Mouse (Mus musculus) cerebellum, adult 11-12 months (tissue): ENCODE data around the gene Tmem190.

Source experiments
- DNase-seq: peaks from one replicate; pipeline ENCODE4 v3.0.0; 2022

The Tmem190 gene

GRCm38 (mm10) chr7:4782759-4783158, at the start of gene Tmem190, which contains the start of gene Il11:
Gene Tmem190 (plus strand): TSS chr7:4782937.
Gene Il11 (minus strand): TSS chr7:4782859.
- no peak for DNase-seq

GRCm38 (mm10) chr7:4732968-4733392, 49.8 kb upstream of the Tmem190 start:
- no peak for DNase-seq

- DNase-seq = no peak
These were observed 43.6 kb upstream of the Tmem190 start for GRCm38 (mm10) chr7:4739041-4739543.

DNA sequence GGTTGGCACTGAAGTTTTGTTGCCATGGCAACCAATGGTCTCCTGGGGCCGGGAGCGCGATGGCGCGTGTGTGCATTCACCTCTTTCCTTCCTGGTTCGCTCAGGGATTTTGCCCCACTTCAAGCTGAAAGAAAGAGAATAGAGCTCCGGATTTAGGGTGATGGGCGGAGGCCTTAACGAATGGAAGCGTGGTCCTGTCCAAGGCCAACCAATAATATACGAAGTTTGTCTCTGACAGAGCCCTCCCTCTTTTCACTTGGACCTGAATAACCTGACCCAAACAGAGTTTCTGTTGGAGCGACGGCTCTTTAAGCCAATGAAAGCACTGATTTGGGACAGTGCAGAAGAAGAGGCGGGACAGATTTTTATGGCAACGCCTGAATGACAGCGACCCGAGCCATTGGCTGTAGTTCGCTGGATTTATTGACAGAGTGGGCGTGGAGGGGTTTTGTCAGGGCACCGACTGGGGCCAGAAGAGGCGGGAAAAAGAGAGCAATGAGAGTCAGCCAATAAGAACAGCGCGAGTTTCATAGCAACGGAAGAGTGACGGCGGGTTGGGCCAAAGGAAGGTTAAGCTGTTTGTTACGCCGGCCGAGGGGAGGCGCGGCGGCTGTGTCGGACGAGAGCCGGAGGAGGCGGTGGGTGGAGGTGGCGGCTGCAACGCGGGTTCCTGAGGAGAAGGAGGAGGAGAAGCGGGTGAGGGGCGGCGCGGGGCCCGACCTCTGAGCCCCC, 43.0 kb upstream of the Tmem190 start, which contains the start of gene Kmt5c:
TSS of gene Kmt5c (plus strand) at position 572 of the 732 bp plus-strand sequence.
- peak; percentile 100 for DNase-seq

GRCm38 (mm10) chr7:4740309-4740727, 42.4 kb upstream of the Tmem190 start:
- no peak for DNase-seq

GRCm38 (mm10) chr7:4741151-4741550, 41.6 kb upstream of the Tmem190 start:
- peak; percentile 87 for DNase-seq

GRCm38 (mm10) chr7:4741672-4742481, 40.9 kb upstream of the Tmem190 start:
- peak; percentile 59 for DNase-seq

- no peak for DNase-seq
These were observed 40.3 kb upstream of the Tmem190 start for GRCm38 (mm10) chr7:4742482-4742819.

- no peak for DNase-seq
These were observed 39.4 kb upstream of the Tmem190 start for GRCm38 (mm10) chr7:4743354-4743753.

GRCm38 (mm10) chr7:4744886-4745285, 37.9 kb upstream of the Tmem190 start:
- DNase-seq = no peak

GRCm38 (mm10) chr7:4746326-4746980, 36.3 kb upstream of the Tmem190 start:
- DNase-seq = no peak

DNA sequence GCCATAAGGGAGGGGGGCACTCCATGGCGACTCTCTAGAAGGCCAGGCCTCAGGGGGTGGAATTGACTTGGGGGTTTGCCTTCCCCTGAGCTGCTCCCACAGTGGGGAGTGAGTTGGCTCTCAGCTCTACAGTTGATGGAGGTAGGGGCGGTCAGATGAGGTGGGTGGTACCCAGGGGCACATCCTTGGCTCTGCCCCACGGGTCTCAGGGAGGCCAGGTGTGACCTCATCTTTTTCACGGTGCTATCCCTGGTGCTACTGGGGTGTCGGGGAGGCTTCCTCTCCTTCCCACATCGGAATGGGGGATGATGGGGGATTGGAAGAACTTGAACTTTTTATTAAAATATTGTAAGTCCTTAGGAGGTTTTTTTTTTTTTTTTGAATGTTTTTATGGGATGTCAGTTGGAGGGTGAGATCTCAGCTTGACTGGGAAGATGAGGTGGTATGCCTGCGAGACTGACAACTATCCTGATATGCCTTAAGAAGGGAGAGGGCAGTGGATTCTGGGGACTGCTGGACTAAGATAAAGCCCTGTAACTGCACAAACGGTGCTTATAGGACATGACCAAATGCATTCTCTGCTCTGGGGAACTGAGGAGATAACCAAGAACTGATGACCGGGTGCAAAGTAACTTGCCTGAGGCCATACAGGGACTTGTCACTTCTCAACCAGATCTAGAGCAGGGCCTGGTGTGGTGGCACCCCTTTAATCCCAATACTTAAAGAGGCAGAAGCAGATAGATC, 35.4 kb upstream of the Tmem190 start:
- DNase-seq = no peak

DNA sequence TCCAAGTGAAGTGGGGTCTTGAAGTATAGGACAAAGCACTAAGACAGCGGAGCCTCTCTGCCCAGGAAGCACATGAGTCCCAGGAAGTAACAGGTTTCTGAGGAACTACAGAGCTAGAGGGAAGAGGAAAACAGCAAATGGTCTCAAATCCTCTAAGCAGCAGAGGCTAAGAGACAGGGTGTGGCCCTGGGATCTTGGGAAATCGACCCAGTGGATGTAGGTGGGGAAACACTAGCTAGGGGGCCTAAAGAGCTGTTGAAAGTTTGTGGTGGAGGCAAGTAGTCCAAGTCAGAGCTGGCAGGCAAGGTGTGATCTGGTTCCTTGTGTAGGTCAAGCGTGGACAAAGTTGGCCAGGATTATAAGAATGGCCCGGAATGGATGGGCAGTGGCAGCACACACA, 34.4 kb upstream of the Tmem190 start:
- DNase-seq = no peak

- no peak for DNase-seq
These were observed 33.6 kb upstream of the Tmem190 start for GRCm38 (mm10) chr7:4749169-4749568.

GRCm38 (mm10) chr7:4751971-4752820, 30.5 kb upstream of the Tmem190 start:
- no peak for DNase-seq

DNA sequence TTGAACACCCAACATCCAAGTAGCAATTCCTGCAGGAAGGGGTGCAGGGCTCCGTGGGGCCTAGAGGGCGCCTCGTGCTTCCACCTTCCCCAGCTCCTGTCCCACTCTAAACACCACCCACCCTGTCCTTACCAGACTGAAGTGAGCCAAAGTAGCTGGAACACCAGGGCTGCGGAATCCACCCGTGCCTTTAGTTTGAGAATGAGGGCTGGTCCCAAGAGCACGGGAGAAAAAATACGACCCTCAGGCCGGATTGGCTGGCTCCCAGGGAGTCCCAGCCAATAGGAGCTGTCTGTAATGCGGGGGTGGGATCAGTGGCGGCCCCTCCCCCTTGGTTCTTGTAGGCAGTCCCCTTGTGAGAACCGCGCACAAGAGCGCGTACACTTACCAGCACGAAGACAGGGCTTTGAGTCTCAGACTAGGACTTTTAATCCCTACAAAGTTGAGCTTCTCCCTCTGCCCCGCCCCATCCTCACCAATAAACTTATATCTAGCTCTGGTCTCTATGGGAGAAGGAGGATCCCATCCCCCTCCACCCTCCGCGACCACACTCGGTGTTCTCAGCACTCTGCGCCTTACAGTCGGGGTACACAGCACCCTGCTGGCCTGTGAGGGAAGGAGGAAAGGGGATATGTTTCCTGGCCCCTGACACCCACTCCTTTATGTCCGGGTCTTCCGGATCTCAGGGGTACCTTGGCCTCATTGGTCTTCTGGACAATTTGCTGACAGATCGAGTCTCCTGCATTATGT, 29.7 kb upstream of the Tmem190 start, which contains the start of gene Cox6b2:
TSS of gene Cox6b2 (minus strand) at position 274 of the 750 bp plus-strand sequence.
- DNase-seq = no peak

DNA sequence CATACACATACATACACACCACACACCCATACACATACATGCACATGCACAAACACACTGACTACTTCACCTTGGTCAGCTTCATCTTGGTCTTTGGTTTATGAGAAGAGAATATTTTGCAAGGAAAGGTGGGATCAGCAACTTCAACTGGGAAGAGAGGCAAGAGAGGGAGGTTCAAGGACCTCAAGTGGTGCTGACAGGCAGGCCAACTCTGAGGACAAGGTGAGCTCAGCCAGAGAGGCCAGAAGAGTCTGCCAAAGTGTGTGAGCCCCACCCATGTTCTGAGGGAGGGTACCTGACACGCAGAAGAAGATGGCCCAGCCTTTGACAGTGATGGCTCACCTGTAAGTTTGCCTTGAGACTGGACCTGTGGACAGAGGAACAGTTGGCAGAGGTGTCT, 23.1 kb upstream of the Tmem190 start:
- DNase-seq = no peak

DNA sequence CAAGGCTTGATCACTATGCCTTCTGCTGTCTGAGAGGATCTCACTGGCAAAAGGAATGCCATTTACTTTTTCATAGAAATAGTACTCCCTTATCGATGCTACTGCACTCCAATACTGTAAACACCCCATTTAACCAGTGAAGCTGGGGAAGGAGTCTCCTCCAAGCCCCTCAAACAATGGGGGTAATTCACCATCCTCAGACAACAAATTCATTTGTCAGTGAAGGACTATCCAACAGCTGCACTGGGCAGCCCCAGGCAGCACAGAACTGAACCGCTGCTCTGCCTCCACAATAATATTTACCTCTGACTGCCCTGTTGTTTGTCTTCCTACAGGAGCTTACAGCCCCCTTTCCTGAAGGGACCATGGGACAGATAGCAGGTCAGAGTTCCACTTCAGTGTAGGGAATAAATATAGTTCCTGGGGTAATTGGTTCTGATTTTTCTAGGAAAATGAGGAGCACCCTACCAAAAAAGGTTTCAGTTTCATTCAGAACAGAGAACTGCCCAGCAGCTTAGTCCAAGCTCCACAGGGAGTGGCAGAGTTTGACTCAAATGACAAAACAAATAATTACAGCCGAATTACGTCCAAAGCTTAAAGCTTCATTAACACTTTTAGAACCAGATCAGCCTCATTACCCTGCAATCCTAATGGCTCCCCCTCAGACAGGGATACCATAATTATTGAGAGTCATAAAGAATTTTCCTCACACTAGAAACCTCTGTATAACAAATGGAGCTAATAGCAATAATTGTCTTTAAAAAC, 17.6 kb upstream of the Tmem190 start:
- DNase-seq = no peak

DNA sequence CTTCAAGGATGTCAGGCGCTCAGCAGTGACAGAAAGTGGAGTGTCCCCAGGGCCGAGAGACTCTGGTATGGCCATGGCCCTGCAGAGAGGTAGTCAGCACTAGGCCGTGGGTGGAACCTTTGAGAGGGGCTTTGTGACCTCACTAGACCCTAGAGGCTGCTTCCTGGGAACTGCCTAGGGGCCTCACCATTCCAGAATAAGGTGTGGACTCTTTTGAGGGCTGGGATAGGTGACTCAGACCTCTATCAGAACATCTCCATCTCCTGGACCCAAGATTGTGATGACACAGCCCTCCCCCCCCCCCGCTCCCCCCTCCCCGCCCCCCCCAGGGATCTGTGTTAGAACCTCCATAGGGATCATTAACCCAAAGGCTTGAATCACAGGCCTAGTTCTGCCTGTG, 11.5 kb upstream of the Tmem190 start, which contains the start of gene Fam71e2:
TSS of gene Fam71e2 (minus strand) at position 101 of the 400 bp plus-strand sequence.
- DNase-seq = no peak

DNA sequence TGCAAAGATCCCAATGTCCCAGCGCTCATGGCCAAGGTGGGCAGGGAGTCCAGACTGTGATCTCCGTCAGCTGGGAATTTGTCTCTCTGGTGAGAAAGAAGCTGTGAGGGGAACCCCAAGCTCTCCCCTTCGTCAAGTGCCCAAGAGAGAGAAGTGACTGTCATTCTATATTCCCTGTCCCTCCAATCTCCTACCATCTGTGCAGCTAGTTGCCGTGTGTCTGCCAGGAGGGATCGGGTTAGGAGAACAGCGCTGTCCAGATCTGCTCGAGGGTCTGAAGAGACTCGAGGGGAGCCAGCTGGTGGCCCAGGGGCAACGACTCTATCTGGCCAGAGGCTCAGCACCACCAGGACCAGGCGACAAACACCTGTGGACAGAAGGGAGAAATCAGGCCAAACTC, 6.6 kb upstream of the Tmem190 start:
- DNase-seq = no peak
